Comparison of ENCODE assay signal across 23 mouse cellular contexts in genomic region chr1:115852206-115852605, GRCm38 (mm10).
"Had no signal": no experiment of that assay in that cellular context is flagged by ENCODE, and none has a peak within 500 bp of the region (broad histone marks: within the 10 kb centered on the region; RNA-seq: fewer than 3 reads in every experiment).

No protein-coding gene starts in this region.

- H3K27ac ChIP-seq: limb, embryonic 10.5 days; limb, embryonic 13.5 days; liver, embryonic 12.5 days; liver, embryonic 15.5 days; lung, embryonic 15.5 days; midbrain, embryonic 10.5 days; midbrain, embryonic 13.5 days; neural tube, embryonic 13.5 days had no signal

- ATAC-seq: liver, embryonic 12.5 days; midbrain, embryonic 13.5 days; midbrain, embryonic 16.5 days had no signal

- DNase-seq: kidney, adult 18-20 months; kidney, postnatal 14 days; kidney, postnatal 4 days; liver; lung, adult 18-20 months; lung, postnatal 10 days; lung, postnatal 36 days; retina, postnatal 1 day; right cerebral cortex, postnatal 25 days; thymus, adult 2 months; thymus, postnatal 14 days; thymus, postnatal 4 days had no signal

- H3K4me3 ChIP-seq: limb, embryonic 10.5 days; limb, embryonic 13.5 days; liver, embryonic 12.5 days; liver, embryonic 15.5 days; lung, embryonic 15.5 days; megakaryocyte, embryonic 14.5 days; midbrain, embryonic 10.5 days; midbrain, embryonic 13.5 days; myocyte; neural tube, embryonic 13.5 days had no signal
